Mouse (Mus musculus) layer of hippocampus, adult 2 months (tissue): ENCODE results near the gene Herc6. TPM values are rescaled to one million over a fixed set of nuclear protein-coding genes. Genes with fewer than 3 reads are reported as not detected.

Source experiments
- DNase-seq, 2 experiments: peaks; one replicate each; pipeline ENCODE4 v3.0.0; 2022; ENCODE audit warnings: low spot score in 2 of 2
- H3K27ac ChIP-seq: fragments of 200-600 bp; 2 replicates; pipeline ENCODE4 v1.8.1; 2022
- H3K4me3 ChIP-seq: fragments of 200-600 bp; 2 replicates; pipeline ENCODE4 v1.8.1; 2022; ENCODE audit warnings: mild to moderate bottlenecking
- CTCF ChIP-seq: fragments of 200-600 bp; conservative IDR thresholded peaks from 2 replicates; pipeline ENCODE4 v1.8.1; 2022; ENCODE audit warnings: antibody characterized with exemption, mild to moderate bottlenecking, moderate library complexity
- total RNA-seq, 2 experiments: library from RNA; stranded (reverse); gene quantifications; 2 replicates each; pipeline ENCODE4 v1.2.3; 2021

Gene Herc6
- total RNA-seq, 2 experiments from 2014 or later, result 5.5 TPM

DNA sequence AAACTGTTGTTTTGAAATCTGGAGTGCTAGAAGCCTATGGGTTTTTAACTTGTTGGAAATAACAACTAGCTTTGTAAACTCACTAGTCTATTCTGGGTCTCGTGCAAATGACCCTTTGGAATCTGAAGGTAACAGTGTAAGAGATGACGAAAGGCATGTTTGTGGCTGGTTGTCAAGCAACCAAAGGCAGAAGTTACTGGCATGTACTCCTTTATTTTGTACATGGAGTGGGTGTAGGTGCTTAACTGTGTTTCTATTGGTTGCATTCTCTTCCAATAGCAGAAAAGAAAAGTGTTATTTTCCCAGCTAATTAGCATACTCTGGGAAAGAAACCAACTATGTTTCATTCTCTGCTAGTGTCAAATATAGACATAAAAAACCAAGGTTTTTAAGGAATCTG is 35.9 kb upstream of the Herc6 start:
- TF ChIP-seq CTCF, result no peak
- Histone ChIP-seq H3K27ac (peak overlapping the region; percentile 72; the same call in 1 of the 2 replicates), H3K4me3 (no peak overlapping the region)
- peak in 1 of 2 experiments; percentile 10 for DNase-seq

GRCm38 (mm10) chr6:57551211-57551796 is 29.5 kb upstream of the Herc6 start:
- TF ChIP-seq CTCF, result no peak
- DNase-seq, result no peak
- Histone ChIP-seq H3K27ac (no peak overlapping the region), H3K4me3 (no peak overlapping the region)

- Histone ChIP-seq H3K27ac (no peak overlapping the region), H3K4me3 (no peak overlapping the region)
- TF ChIP-seq CTCF, result no peak
- DNase-seq, result no peak
Observed at GRCm38 (mm10) chr6:57557796-57558317, 22.9 kb upstream of the Herc6 start.

GRCm38 (mm10) chr6:57563454-57563853 is 17.3 kb upstream of the Herc6 start:
- no peak for TF ChIP-seq CTCF
- Histone ChIP-seq H3K4me3 (no peak overlapping the region), H3K27ac (no peak overlapping the region)
- no peak for DNase-seq

DNA sequence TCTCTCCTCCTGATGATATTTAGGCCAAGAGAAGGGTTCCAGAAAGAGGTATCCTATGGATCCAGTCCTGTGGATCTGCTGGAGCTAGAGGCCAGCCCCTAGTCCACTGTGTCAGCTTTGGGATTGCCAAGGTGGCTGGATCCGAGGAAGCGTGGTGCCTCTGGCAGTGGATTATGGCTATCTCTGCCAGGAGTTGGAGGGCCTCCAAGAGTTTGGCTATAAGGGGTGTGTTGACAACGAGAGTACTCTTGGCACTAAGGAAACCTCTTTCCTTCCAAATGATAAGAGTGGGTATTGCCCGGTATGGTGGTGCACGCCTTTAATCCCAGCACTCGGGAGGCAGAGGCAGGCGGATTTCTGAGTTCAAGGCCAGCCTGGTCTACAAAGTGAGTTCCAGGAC is 15.3 kb upstream of the Herc6 start:
- Histone ChIP-seq H3K27ac (no peak overlapping the region), H3K4me3 (no peak overlapping the region)
- DNase-seq, result no peak
- no peak for TF ChIP-seq CTCF

- Histone ChIP-seq H3K27ac (no peak overlapping the region), H3K4me3 (no peak overlapping the region)
- no peak for DNase-seq
- no peak for TF ChIP-seq CTCF
Observed at GRCm38 (mm10) chr6:57567630-57568029, 13.2 kb upstream of the Herc6 start.

GRCm38 (mm10) chr6:57570170-57570974 is 10.4 kb upstream of the Herc6 start:
- peak; percentile 85 for TF ChIP-seq CTCF
- no peak overlapping the region for H3K4me3 ChIP-seq
- peak; percentile 20 to 67 for DNase-seq
- H3K27ac ChIP-seq, result no peak overlapping the region

- Histone ChIP-seq H3K27ac (no peak overlapping the region), H3K4me3 (no peak overlapping the region)
- DNase-seq, result no peak
- no peak for TF ChIP-seq CTCF
Observed at GRCm38 (mm10) chr6:57571587-57571986, 9.2 kb upstream of the Herc6 start.

GRCm38 (mm10) chr6:57581595-57581994 is 795 bp downstream of the Herc6 start:
- Histone ChIP-seq H3K4me3 (peak overlapping the region; percentile 66), H3K27ac (no peak overlapping the region; the same call in 1 of the 2 replicates)
- no peak for DNase-seq
- TF ChIP-seq CTCF, result no peak

- no peak for DNase-seq
- Histone ChIP-seq H3K27ac (no peak overlapping the region), H3K4me3 (no peak overlapping the region)
- no peak for TF ChIP-seq CTCF
Observed at GRCm38 (mm10) chr6:57582356-57582755, 1.6 kb downstream of the Herc6 start.

GRCm38 (mm10) chr6:57605546-57606307 is 24.9 kb downstream of the Herc6 start:
- Histone ChIP-seq H3K4me3 (no peak overlapping the region), H3K27ac (peak overlapping the region; percentile 43)
- no peak for TF ChIP-seq CTCF
- peak; percentile 47 to 66 for DNase-seq

GRCm38 (mm10) chr6:57607999-57608398 is 27.2 kb downstream of the Herc6 start:
- Histone ChIP-seq H3K4me3 (no peak overlapping the region), H3K27ac (no peak overlapping the region)
- DNase-seq, result no peak
- no peak for TF ChIP-seq CTCF

GRCm38 (mm10) chr6:57609631-57610030 is 28.8 kb downstream of the Herc6 start:
- no peak overlapping the region for H3K4me3 ChIP-seq
- no peak for DNase-seq
- peak; percentile 77 for TF ChIP-seq CTCF
- no peak overlapping the region for H3K27ac ChIP-seq
